Mouse (Mus musculus) heart, embryonic 10.5 days (tissue): ENCODE results near the gene Krit1. TPM values are rescaled to one million over a fixed set of nuclear protein-coding genes. Genes with fewer than 3 reads are reported as not detected.
"Not testable (repeated sequence)": the region's sequence is repeated elsewhere in the genome, so short reads cannot be mapped to it uniquely, and the experiment has no call there.

Experiments
- DNase-seq: peaks from one replicate; pipeline ENCODE4 v3.0.0-alpha.2; 2017; ENCODE audit warnings: low spot score
- H3K27ac ChIP-seq: fragments of 300-500 bp; sonication (generic); 2 replicates; pipeline ENCODE4 v1.5.1; 2016; ENCODE audit warnings: mild to moderate bottlenecking
- H3K27me3 ChIP-seq: fragments of 300-500 bp; sonication (generic); 2 replicates; pipeline ENCODE4 v1.6.1; 2016; ENCODE audit warnings: mild to moderate bottlenecking; ENCODE audit not compliant: poor library complexity, insufficient read depth, severe bottlenecking
- H3K36me3 ChIP-seq: fragments of 300-500 bp; sonication (generic); 2 replicates; pipeline ENCODE4 v1.6.1; 2016; ENCODE audit warnings: mild to moderate bottlenecking, moderate library complexity
- H3K4me1 ChIP-seq: fragments of 300-500 bp; sonication (generic); 2 replicates; pipeline ENCODE4 v1.6.1; 2016; ENCODE audit warnings: mild to moderate bottlenecking
- H3K4me3 ChIP-seq: fragments of 300-500 bp; sonication (generic); 2 replicates; pipeline ENCODE4 v1.5.1; 2016; ENCODE audit warnings: mild to moderate bottlenecking, moderate library complexity
- H3K9me3 ChIP-seq: fragments of 300-500 bp; sonication (generic); 2 replicates; pipeline ENCODE4 v1.6.1; 2016; ENCODE audit warnings: mild to moderate bottlenecking, moderate library complexity
- WGBS: fragments of 180-500 bp; shearing (Covaris S2); methylation state at CpG from one replicate; pipeline ENCODE4 v1.1.7; 2016; 5-methylcytosine and 5-hydroxymethylcytosine counted together
- polyA plus RNA-seq: library from polyadenylated mRNA; unstranded; fragments of >200 nt; fragmentation: Nextera tagmentation; extraction: Ambion mirVana; gene quantifications from 2 replicates; pipeline ENCODE4 v1.2.1, GENCODE M21; 2016

Krit1 gene
- polyA plus RNA-seq, 1 experiment from 2014 or later: 45.1 TPM

- Histone ChIP-seq H3K4me1 (peaks cover 8% of the 10 kb centered on the region; the same call in 1 of the 2 replicates), H3K4me3 (peak overlapping the region; percentile 89), H3K27me3 (no peaks in the 10 kb centered on the region), H3K27ac (peak overlapping the region; percentile 96), H3K9me3 (no peaks in the 10 kb centered on the region), H3K36me3 (peaks cover 3% of the 10 kb centered on the region; the same call in 1 of the 2 replicates)
- WGBS: 8% methylated on average over 18 of the region's 18 CpGs
- DNase-seq: no peak
These were observed 1.1 kb upstream of the Krit1 start for GRCm38 (mm10) chr5:3801672-3802432.

DNA sequence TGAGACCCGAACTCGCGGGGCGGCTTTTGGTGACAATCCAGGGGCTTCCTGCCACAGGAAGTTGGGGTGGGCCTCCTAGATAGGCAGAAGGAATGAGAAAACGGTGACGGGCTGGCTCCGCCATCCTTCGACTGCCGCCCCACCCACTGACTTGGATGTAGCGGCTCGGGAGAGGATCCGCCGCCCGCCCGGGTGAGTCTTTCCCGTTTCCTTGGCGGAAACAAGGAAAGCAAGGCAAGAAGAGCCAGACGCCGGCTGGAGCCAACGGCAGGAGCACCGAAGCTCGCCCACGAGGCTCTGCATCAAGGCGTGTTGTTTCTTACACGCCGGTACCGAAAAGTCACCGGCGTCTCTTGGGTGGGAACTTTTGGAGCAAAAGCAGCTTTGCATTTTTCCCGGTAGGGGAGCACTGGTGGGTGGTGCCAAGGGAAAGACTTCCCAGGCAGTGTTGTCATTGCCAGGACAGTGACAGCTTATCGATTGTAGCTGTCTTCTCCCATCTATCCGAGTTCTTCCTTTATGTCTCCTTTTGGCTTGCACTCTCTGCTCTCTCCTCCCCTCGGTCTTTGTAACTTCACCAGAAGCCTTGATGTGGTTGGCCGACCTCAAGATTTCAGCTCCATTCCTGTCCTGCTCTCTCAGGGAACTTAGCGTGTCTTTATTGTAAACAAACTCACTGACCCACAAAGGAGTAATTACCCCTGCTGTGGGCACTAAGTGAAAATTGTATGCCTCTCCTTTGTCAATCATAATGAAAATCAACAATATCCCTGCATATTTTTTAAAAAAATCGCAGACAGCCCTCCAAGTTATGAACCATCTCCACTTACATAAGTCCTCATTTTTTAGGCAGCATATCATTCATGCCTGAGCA, 545 bp downstream of the Krit1 start:
- Histone ChIP-seq H3K9me3 (no peaks in the 10 kb centered on the region), H3K27me3 (no peaks in the 10 kb centered on the region), H3K4me1 (peaks cover 8% of the 10 kb centered on the region; the same call in 1 of the 2 replicates), H3K4me3 (peak overlapping the region; percentile 89), H3K36me3 (peaks cover 5% of the 10 kb centered on the region; the same call in 1 of the 2 replicates), H3K27ac (peak overlapping the region; percentile 96)
- under 1% methylated on average over 36 of the region's 36 CpGs for WGBS
- no peak for DNase-seq

DNA sequence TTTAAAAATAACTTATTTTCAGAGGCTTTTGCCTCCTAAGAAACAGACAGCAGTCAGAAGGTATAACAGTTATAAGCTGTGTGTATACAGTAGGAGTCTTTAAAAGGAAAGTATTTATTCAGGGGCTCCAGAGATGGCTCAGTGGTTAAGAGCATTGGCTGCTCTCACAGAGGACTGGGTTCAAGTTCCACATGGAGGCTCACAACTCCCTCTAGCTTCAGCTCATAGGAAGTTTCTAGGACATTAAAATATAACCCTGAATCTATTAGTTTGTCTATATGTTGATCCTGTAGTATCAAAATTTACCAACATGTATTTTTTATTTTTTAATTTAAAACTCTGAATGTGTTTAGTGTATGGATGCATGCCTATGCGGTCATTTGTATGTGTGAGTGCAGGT, 5.5 kb downstream of the Krit1 start:
- no peak overlapping the region for H3K4me3 ChIP-seq
- H3K9me3 ChIP-seq: no peaks in the 10 kb centered on the region
- H3K27me3 ChIP-seq: no peaks in the 10 kb centered on the region
- peaks cover 8% of the 10 kb centered on the region; the same call in 1 of the 2 replicates for H3K4me1 ChIP-seq
- H3K36me3 ChIP-seq: peaks cover 31% of the 10 kb centered on the region
- no peak for DNase-seq
- no peak overlapping the region for H3K27ac ChIP-seq
- 85% methylated on average over 1 of the region's 1 CpGs for WGBS

- Histone ChIP-seq H3K27ac (no peak overlapping the region), H3K27me3 (no peaks in the 10 kb centered on the region), H3K9me3 (no peaks in the 10 kb centered on the region), H3K36me3 (peaks cover 58% of the 10 kb centered on the region), H3K4me3 (no peak overlapping the region), H3K4me1 (no peaks in the 10 kb centered on the region)
- 73% methylated on average over 1 of the region's 1 CpGs for WGBS
- no peak for DNase-seq
These were observed 31.1 kb downstream of the Krit1 start for GRCm38 (mm10) chr5:3834107-3834506.

DNA sequence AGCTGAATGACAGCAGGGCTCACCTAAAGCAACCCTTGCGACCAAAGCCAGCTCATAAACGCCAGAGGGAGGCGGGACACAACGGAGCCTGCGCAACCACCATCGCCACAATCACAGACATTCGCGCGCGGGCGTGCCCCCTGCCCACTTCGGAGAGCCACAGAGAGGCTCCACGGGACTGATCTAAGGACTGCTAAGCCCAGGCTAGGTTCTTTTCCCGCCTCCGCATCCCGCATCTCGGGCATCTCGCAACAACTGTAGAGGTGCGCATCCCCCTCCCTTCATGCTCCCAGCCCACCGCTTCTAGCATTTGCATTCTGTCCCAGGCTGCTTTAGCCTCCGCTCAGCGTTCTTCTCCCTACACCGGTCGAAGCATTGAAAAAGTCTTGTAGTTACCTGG, 42.0 kb downstream of the Krit1 start, which contains the start of gene Lrrd1:
Gene Lrrd1, plus strand, starts transcription at position 148 of the 400 bp plus-strand sequence.
- Histone ChIP-seq H3K36me3 (peaks cover 24% of the 10 kb centered on the region), H3K4me3 (peak within 1 kb of the TSS; percentile 61), H3K4me1 (peaks cover 4% of the 10 kb centered on the region; the same call in 1 of the 2 replicates), H3K27ac (peak within 1 kb of the TSS; percentile 47; the same call in 1 of the 2 replicates), H3K27me3 (no peaks in the 10 kb centered on the region), H3K9me3 (no peaks in the 10 kb centered on the region)
- DNase-seq: no peak
- 5% methylated on average over 24 of the region's 24 CpGs for WGBS

DNA sequence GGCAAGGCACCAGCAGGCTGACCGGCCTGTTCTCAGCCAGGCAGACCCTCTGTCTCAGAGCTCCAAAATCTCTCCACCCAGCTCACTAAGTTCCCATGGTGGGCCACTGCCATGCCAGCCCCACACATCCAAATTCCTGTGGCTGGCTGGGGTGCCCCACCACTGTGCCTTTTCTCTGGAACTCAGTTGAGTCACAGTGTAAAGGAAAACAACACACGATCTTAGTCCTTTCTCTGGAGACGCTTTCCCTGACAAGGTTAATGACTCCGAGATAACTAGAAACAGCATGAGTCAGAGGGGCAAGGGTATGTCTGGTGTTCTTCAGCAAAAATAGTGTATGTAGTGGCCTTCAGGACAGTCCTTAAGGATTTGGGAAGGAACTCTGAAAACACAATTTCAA, 67.2 kb downstream of the Krit1 start:
- no peaks in the 10 kb centered on the region for H3K27me3 ChIP-seq
- no peak overlapping the region for H3K4me3 ChIP-seq
- peaks cover 3% of the 10 kb centered on the region; the same call in 1 of the 2 replicates for H3K9me3 ChIP-seq
- H3K27ac ChIP-seq: no peak overlapping the region
- no peak for DNase-seq
- no peaks in the 10 kb centered on the region for H3K36me3 ChIP-seq
- H3K4me1 ChIP-seq: no peaks in the 10 kb centered on the region
- WGBS: 44% methylated on average over 4 of the region's 4 CpGs

GRCm38 (mm10) chr5:3872348-3872747, 69.4 kb downstream of the Krit1 start:
- Histone ChIP-seq H3K27me3 (no peaks in the 10 kb centered on the region), H3K36me3 (no peaks in the 10 kb centered on the region), H3K4me3 (no peak overlapping the region), H3K4me1 (no peaks in the 10 kb centered on the region), H3K27ac (no peak overlapping the region), H3K9me3 (peaks cover 3% of the 10 kb centered on the region; the same call in 1 of the 2 replicates)
- DNase-seq: no peak
- 60% methylated on average over 1 of the region's 1 CpGs for WGBS

GRCm38 (mm10) chr5:3873485-3873884, 70.5 kb downstream of the Krit1 start:
- Histone ChIP-seq H3K27ac (no peak overlapping the region), H3K4me3 (no peak overlapping the region), H3K9me3 (peaks cover 3% of the 10 kb centered on the region; the same call in 1 of the 2 replicates), H3K4me1 (no peaks in the 10 kb centered on the region), H3K36me3 (no peaks in the 10 kb centered on the region), H3K27me3 (no peaks in the 10 kb centered on the region)
- WGBS: 82% methylated on average over 3 of the region's 3 CpGs
- DNase-seq: no peak

- 76% methylated on average over 6 of the region's 7 CpGs for WGBS
- not testable (repeated sequence) for H3K9me3 ChIP-seq, H3K27ac ChIP-seq, H3K27me3 ChIP-seq, H3K4me3 ChIP-seq, H3K4me1 ChIP-seq, H3K36me3 ChIP-seq, DNase-seq
These were observed 83.9 kb downstream of the Krit1 start for GRCm38 (mm10) chr5:3886862-3887261.

DNA sequence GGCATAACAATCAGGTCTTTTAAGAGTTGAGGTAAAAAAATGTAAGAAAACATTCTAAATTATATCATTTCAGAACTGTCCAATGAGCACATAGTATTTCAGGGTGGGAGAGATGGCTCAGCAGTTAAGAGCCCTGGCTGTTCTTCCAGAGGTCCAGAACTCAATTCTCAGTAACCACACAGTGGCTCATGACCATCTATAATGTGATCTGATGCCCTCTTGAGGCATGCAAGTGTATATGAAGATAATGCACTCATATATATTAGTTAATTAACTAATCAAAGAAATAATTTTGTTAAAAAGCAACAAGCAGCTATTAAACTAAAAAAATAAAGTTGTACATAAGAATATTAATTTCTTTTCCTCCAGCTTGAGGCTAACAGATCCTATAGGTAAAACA, 86.2 kb downstream of the Krit1 start:
- H3K36me3 ChIP-seq: no peaks in the 10 kb centered on the region
- H3K27me3 ChIP-seq: no peaks in the 10 kb centered on the region
- DNase-seq: no peak
- H3K4me3 ChIP-seq: no peak overlapping the region
- H3K27ac ChIP-seq: no peak overlapping the region
- no peaks in the 10 kb centered on the region for H3K9me3 ChIP-seq
- H3K4me1 ChIP-seq: peaks cover 6% of the 10 kb centered on the region

GRCm38 (mm10) chr5:3893459-3894293, 90.7 kb downstream of the Krit1 start, which contains the start of gene Mterf1a:
TSS of gene Mterf1a (minus strand) at chr5:3893933.
- H3K9me3 ChIP-seq, DNase-seq, H3K4me1 ChIP-seq, H3K36me3 ChIP-seq, H3K27me3 ChIP-seq: not testable (repeated sequence)
- peak within 1 kb of the TSS; percentile 56 for H3K4me3 ChIP-seq
- H3K27ac ChIP-seq: peak within 1 kb of the TSS; percentile 47; the same call in 1 of the 2 replicates
- 4% methylated on average over 10 of the region's 47 CpGs for WGBS

GRCm38 (mm10) chr5:3894294-3894619, 91.3 kb downstream of the Krit1 start:
- H3K4me1 ChIP-seq, H3K27ac ChIP-seq, DNase-seq, H3K4me3 ChIP-seq, H3K36me3 ChIP-seq, H3K9me3 ChIP-seq, H3K27me3 ChIP-seq: not testable (repeated sequence)
- 98% methylated on average over 4 of the region's 4 CpGs for WGBS
